Mouse (Mus musculus): ENCODE measurements at regions not wholly inside any gene's neighbourhood (a gene's known extent, or its start where the extent isn't known, plus 50 kb on each side); places are given as distances from the start of the nearest gene placed in this dataset.

DNA sequence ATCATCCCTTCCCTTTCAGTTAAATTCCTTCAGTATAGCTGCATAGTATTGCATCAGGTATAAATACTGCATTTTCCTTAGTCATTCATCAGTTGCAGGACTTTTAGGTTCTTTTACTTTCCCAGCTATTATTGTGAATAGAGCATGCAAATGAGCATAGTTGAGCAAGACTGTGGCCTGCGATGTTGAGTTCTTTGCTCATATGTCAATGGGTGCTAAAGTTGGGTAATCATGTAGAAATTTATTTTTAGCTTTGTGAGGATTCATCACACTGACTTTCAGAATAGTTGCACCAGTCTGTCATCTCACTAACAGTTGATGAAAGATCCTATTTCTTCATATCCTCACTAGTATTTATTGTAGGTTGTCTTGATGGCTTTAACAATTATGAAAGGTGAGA lies 380.3 kb upstream of the Arrdc3 start:
- 82% methylated on average over 1 of the region's 1 CpGs for WGBS
- H3K9me3 ChIP-seq (replicated peaks; ENCODE audit: control insufficient read depth, low read length): no peaks in the 10 kb centered on the region
- DNase-seq (ENCODE audit: low spot score) (no peak), ATAC-seq (no peak)
- no peak overlapping the region for H3K4me3 ChIP-seq (ENCODE audit: low read depth, low read length)
- no peak overlapping the region for H3K27ac ChIP-seq (ENCODE audit: low read depth, low read length)
- no peaks in the 10 kb centered on the region for H3K27me3 ChIP-seq (replicated peaks; ENCODE audit: control insufficient read depth, insufficient read depth, low read length)
- H3K36me3 ChIP-seq (ENCODE audit: control insufficient read depth, insufficient read depth, low read length): no peaks in the 10 kb centered on the region
- H3K4me1 ChIP-seq (ENCODE audit: control insufficient read depth, insufficient read depth, low read length): no peaks in the 10 kb centered on the region
- no peak overlapping the region for H3K9ac ChIP-seq (ENCODE audit: low read length)
- H3K4me2 ChIP-seq (ENCODE audit: low read length): no peak overlapping the region

DNA sequence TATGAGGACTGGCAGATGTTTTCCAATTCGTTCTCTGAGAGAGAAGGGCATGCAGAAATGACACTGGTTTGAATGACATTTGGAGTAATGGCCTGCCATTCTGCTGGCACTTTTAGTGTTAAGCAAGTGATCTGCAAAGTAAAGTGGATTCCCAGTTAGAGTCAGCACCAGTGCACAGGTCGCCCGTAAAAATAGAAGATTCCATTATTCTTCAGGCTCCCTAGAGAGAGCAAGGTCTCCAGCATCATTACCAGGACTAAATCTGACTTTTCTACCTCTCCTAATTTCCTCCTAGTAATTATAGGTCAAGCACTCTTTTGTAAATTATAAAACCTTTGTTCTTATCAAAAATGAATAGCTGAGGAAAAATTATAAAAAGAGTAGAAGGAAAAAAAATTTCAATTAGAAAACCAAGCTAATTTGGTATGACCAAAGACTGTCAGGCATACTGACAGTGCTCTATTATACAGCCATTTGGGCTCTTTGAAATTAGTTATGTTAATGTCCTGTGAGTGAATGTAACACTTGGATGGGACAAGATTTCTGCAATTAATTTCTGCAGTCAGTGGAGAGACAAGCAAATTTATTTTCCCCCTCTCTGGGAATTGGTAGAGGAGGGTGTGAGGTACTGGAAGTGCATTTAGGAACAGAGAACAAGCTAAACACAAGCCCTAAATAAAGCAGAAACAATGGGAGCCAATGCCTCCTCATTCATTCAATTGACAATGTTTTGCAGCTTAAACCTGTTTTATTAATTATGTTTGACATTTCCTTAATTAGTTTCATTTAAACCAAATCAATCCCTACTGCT lies 368.8 kb upstream of the Arrdc3 start:
- H3K9me3 ChIP-seq (replicated peaks; ENCODE audit: control insufficient read depth, low read length): no peaks in the 10 kb centered on the region
- no peak overlapping the region for H3K4me2 ChIP-seq (ENCODE audit: low read length)
- no peak overlapping the region for H3K4me3 ChIP-seq (ENCODE audit: low read depth, low read length)
- H3K27ac ChIP-seq (ENCODE audit: low read depth, low read length): no peak overlapping the region
- H3K27me3 ChIP-seq (replicated peaks; ENCODE audit: control insufficient read depth, insufficient read depth, low read length): no peaks in the 10 kb centered on the region
- ATAC-seq (peak; percentile 62), DNase-seq (ENCODE audit: low spot score) (peak; percentile 32)
- H3K4me1 ChIP-seq (ENCODE audit: control insufficient read depth, insufficient read depth, low read length): 0 out of 2 replicates have a peak, but pooled peaks cover 3% of the 10 kb centered on the region
- H3K9ac ChIP-seq (ENCODE audit: low read length): no peak overlapping the region
- WGBS: 16% methylated on average over 3 of the region's 3 CpGs
- H3K36me3 ChIP-seq (ENCODE audit: control insufficient read depth, insufficient read depth, low read length): no peaks in the 10 kb centered on the region

DNA sequence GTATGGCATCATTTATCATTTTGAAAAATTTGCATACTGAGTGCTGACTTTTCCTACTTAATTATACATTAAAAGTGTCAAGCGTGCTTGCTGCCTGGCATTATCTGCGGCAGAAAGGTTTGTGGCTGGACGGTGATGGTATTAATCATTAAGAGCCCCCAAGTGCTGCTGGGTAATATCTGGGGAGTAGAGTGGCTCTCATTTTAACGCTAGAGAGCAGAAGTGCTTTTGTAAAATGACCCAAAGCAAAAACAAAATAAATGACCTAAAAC lies 368.3 kb upstream of the Arrdc3 start:
- Histone ChIP-seq H3K9ac (ENCODE audit: low read length) (no peak overlapping the region), H3K4me3 (ENCODE audit: low read depth, low read length) (no peak overlapping the region), H3K27ac (ENCODE audit: low read depth, low read length) (no peak overlapping the region), H3K27me3 (replicated peaks; ENCODE audit: control insufficient read depth, insufficient read depth, low read length) (no peaks in the 10 kb centered on the region), H3K4me1 (ENCODE audit: control insufficient read depth, insufficient read depth, low read length) (0 out of 2 replicates have a peak, but pooled peaks cover 3% of the 10 kb centered on the region), H3K36me3 (ENCODE audit: control insufficient read depth, insufficient read depth, low read length) (no peaks in the 10 kb centered on the region), H3K4me2 (ENCODE audit: low read length) (no peak overlapping the region), H3K9me3 (replicated peaks; ENCODE audit: control insufficient read depth, low read length) (no peaks in the 10 kb centered on the region)
- DNase-seq (ENCODE audit: low spot score) (no peak), ATAC-seq (peak; percentile 51)
- 24% methylated on average over 4 of the region's 4 CpGs for WGBS

DNA sequence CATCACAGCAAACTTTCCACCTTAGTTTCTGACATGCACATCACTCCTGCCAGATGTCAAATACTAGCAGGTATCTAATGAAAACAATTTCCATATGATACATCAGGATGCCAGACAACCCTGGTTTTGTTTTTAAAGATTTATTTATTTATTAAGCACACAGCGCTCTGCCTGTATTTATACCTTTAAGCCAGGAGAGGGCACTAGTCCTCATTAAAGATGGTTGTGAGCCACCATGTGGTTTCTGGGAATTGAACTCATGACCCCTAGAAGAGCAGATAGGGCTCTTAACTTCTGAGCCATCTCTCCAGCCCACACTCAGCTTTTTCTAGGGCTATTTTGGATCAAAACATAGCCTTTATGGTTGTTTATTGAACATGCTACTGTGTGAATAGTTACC lies 364.3 kb upstream of the Arrdc3 start:
- H3K27ac ChIP-seq (ENCODE audit: low read depth, low read length): no peak overlapping the region
- H3K4me1 ChIP-seq (ENCODE audit: control insufficient read depth, insufficient read depth, low read length): 0 out of 2 replicates have a peak, but pooled peaks cover 3% of the 10 kb centered on the region
- no peak for ATAC-seq
- no peaks in the 10 kb centered on the region for H3K27me3 ChIP-seq (replicated peaks; ENCODE audit: control insufficient read depth, insufficient read depth, low read length)
- H3K36me3 ChIP-seq (ENCODE audit: control insufficient read depth, insufficient read depth, low read length): no peaks in the 10 kb centered on the region
- no peak overlapping the region for H3K4me2 ChIP-seq (ENCODE audit: low read length)
- H3K4me3 ChIP-seq (ENCODE audit: low read depth, low read length): no peak overlapping the region
- WGBS: 72% methylated on average over 1 of the region's 1 CpGs
- H3K9ac ChIP-seq (ENCODE audit: low read length): no peak overlapping the region
- DNase-seq (ENCODE audit: low spot score): no peak
- no peaks in the 10 kb centered on the region for H3K9me3 ChIP-seq (replicated peaks; ENCODE audit: control insufficient read depth, low read length)

DNA sequence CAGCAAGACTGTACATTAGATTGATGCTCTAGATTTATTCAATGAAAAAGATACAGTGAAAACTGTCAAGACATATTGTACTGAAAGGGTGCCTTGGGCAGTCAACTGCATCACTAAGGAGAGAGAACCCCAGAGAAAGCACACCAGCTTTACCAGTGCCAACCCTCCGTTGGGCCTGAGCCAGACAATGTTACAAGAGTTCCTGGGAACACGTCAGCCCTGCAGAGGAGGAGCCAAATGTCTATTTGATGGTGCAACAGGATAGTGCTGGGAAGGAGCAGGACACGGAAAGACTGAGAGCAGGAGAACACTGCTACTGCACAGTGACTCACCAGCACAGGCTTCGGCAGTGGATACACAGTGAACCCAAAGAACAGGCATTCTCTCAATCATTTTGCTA lies 363.4 kb upstream of the Arrdc3 start:
- Histone ChIP-seq H3K27me3 (replicated peaks; ENCODE audit: control insufficient read depth, insufficient read depth, low read length) (no peaks in the 10 kb centered on the region), H3K9me3 (replicated peaks; ENCODE audit: control insufficient read depth, low read length) (no peaks in the 10 kb centered on the region), H3K27ac (ENCODE audit: low read depth, low read length) (no peak overlapping the region), H3K4me2 (ENCODE audit: low read length) (no peak overlapping the region), H3K36me3 (ENCODE audit: control insufficient read depth, insufficient read depth, low read length) (no peaks in the 10 kb centered on the region), H3K4me3 (ENCODE audit: low read depth, low read length) (no peak overlapping the region), H3K9ac (ENCODE audit: low read length) (no peak overlapping the region), H3K4me1 (ENCODE audit: control insufficient read depth, insufficient read depth, low read length) (no peaks in the 10 kb centered on the region)
- 58% methylated on average over 4 of the region's 4 CpGs for WGBS
- ATAC-seq: peak; percentile 65; the same call in 1 of the 2 replicates
- peak; percentile 44 for DNase-seq (ENCODE audit: low spot score)

DNA sequence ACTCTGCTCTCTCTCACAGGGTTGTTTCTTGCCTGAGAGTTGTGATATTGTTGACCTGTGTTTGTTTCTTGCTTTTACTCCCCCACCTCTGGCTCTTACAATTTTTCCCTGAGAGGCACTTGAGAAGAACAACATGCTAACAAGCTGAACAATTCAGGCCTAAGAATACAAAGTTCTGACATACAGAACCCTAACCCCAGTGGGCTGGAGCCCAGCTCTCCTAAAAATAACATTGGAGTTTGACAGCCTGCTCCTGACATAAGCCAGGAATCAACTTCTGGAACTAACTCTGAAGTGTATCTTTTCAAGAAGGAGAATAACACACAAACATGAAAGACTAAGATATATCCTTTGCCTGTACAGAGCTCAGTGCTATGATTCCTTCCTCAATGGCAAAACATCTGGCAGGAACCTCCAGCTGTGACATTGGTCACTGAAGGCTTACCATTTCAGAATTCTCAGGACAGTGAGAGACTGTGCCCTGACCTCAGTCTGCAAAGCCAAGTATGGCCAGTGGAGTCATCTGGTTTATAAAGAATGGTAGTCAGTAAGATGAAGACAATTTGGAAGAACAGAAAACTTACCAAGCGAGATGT lies 347.3 kb upstream of the Arrdc3 start:
- Histone ChIP-seq H3K4me3 (ENCODE audit: low read depth, low read length) (no peak overlapping the region), H3K9ac (ENCODE audit: low read length) (no peak overlapping the region), H3K27ac (ENCODE audit: low read depth, low read length) (no peak overlapping the region), H3K4me2 (ENCODE audit: low read length) (no peak overlapping the region), H3K4me1 (ENCODE audit: control insufficient read depth, insufficient read depth, low read length) (no peaks in the 10 kb centered on the region), H3K27me3 (replicated peaks; ENCODE audit: control insufficient read depth, insufficient read depth, low read length) (no peaks in the 10 kb centered on the region), H3K9me3 (replicated peaks; ENCODE audit: control insufficient read depth, low read length) (no peaks in the 10 kb centered on the region), H3K36me3 (ENCODE audit: control insufficient read depth, insufficient read depth, low read length) (no peaks in the 10 kb centered on the region)
- no peak for ATAC-seq
- WGBS: 89% methylated on average over 1 of the region's 1 CpGs
- DNase-seq (ENCODE audit: low spot score): no peak

DNA sequence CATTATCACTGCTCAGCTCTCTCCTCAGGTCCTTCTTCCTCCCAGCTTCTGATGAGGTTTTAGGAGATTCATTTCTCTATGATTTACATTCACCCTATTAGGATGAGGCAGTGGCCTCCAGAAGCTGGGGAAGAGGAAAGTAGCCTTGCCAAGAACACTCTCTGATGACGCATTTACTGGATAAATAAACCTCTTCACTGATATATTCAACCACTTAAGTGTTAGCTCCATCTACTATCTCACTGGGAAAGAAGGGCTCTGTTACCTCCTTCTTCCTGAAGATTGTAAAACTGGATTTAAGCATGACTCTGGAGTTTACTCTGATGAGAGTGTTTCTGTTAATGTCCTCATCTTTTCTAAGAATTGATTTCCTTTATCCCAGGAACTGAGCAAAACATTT lies 338.2 kb upstream of the Arrdc3 start:
- H3K27me3 ChIP-seq (replicated peaks; ENCODE audit: control insufficient read depth, insufficient read depth, low read length): no peaks in the 10 kb centered on the region
- no peak overlapping the region for H3K27ac ChIP-seq (ENCODE audit: low read depth, low read length)
- no peak for ATAC-seq
- no peak overlapping the region for H3K4me3 ChIP-seq (ENCODE audit: low read depth, low read length)
- H3K9me3 ChIP-seq (replicated peaks; ENCODE audit: control insufficient read depth, low read length): no peaks in the 10 kb centered on the region
- no peaks in the 10 kb centered on the region for H3K36me3 ChIP-seq (ENCODE audit: control insufficient read depth, insufficient read depth, low read length)
- no peak overlapping the region for H3K9ac ChIP-seq (ENCODE audit: low read length)
- no peaks in the 10 kb centered on the region for H3K4me1 ChIP-seq (ENCODE audit: control insufficient read depth, insufficient read depth, low read length)
- no peak for DNase-seq (ENCODE audit: low spot score)
- no peak overlapping the region for H3K4me2 ChIP-seq (ENCODE audit: low read length)
- WGBS: 74% methylated on average over 1 of the region's 1 CpGs

DNA sequence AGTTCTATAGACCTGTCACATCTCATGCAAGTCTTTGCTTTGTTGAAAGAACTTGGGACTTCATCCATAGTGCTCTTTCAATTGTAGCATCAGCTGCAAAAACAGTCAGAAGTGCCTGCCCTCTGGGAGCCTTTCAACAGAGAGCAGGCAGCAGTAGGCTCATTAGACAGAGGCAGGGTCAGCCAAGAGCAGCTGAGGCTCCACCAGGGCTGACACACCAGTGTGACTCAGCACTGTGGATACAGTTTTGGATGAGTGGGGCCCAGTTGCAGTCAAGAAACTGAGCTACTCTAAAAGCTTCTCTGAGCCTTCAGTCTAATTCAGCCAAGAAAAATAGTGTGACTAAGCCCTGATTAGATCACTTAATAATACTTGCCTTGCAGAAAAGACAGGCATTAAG lies 326.0 kb upstream of the Arrdc3 start:
- Histone ChIP-seq H3K4me1 (ENCODE audit: control insufficient read depth, insufficient read depth, low read length) (no peaks in the 10 kb centered on the region), H3K4me3 (ENCODE audit: low read depth, low read length) (no peak overlapping the region), H3K4me2 (ENCODE audit: low read length) (no peak overlapping the region), H3K36me3 (ENCODE audit: control insufficient read depth, insufficient read depth, low read length) (no peaks in the 10 kb centered on the region), H3K27ac (ENCODE audit: low read depth, low read length) (no peak overlapping the region), H3K27me3 (replicated peaks; ENCODE audit: control insufficient read depth, insufficient read depth, low read length) (no peaks in the 10 kb centered on the region), H3K9me3 (replicated peaks; ENCODE audit: control insufficient read depth, low read length) (no peaks in the 10 kb centered on the region), H3K9ac (ENCODE audit: low read length) (no peak overlapping the region)
- DNase-seq (ENCODE audit: low spot score) (peak; percentile 16), ATAC-seq (0 out of 2 replicates have a peak, but pooled peaks have one; percentile 42)

Measured in forebrain, embryonic 14.5 days (tissue).